Mouse (Mus musculus) midbrain, embryonic 15.5 days (tissue): ENCODE data around the gene Csrp1. TPM values are rescaled to one million over a fixed set of nuclear protein-coding genes. Genes with fewer than 3 reads are reported as not detected.

Experiments used
- ATAC-seq: fragments of 200-750 bp; cut with Nextera tagmentation; replicated peaks from 2 replicates; pipeline ENCODE4 v1.8.0; 2017; ENCODE audit warnings: moderate TSS enrichment
- H3K27ac ChIP-seq: fragments of 300-500 bp; sonication (generic); 2 replicates; pipeline ENCODE4 v1.5.1; 2015; ENCODE audit warnings: mild to moderate bottlenecking, inconsistent platforms
- H3K27me3 ChIP-seq: fragments of 300-500 bp; sonication (generic); replicated peaks from 2 replicates; pipeline ENCODE4 v1.6.1; 2015; ENCODE audit warnings: inconsistent platforms
- H3K36me3 ChIP-seq: fragments of 300-500 bp; sonication (generic); replicated peaks from 2 replicates; pipeline ENCODE4 v1.6.1; 2015; ENCODE audit warnings: inconsistent platforms
- H3K4me1 ChIP-seq: fragments of 300-500 bp; sonication (generic); 2 replicates; pipeline ENCODE4 v1.6.1; 2015; ENCODE audit warnings: inconsistent platforms
- H3K4me2 ChIP-seq: fragments of 300-500 bp; sonication (generic); 2 replicates; pipeline ENCODE4 v1.6.1; 2015; ENCODE audit warnings: inconsistent platforms, mild to moderate bottlenecking, moderate library complexity
- H3K4me3 ChIP-seq: fragments of 300-500 bp; sonication (generic); 2 replicates; pipeline ENCODE4 v1.5.1; 2015; ENCODE audit warnings: mild to moderate bottlenecking, inconsistent platforms
- H3K9ac ChIP-seq: fragments of 300-500 bp; sonication (generic); 2 replicates; pipeline ENCODE4 v1.6.1; 2015; ENCODE audit warnings: mild to moderate bottlenecking, inconsistent platforms
- H3K9me3 ChIP-seq: fragments of 300-500 bp; sonication (generic); 2 replicates; pipeline ENCODE4 v1.6.1; 2016; ENCODE audit warnings: inconsistent platforms
- WGBS: fragments of 180-500 bp; shearing (Covaris S2); methylation state at CpG from one replicate; pipeline ENCODE4 v1.1.7; 2015; ENCODE audit warnings: mixed read lengths; 5-methylcytosine and 5-hydroxymethylcytosine counted together
- polyA plus RNA-seq: library from polyadenylated mRNA; unstranded; fragments of >200 nt; fragmentation: Nextera tagmentation; extraction: Ambion mirVana; gene quantifications from 2 replicates; pipeline ENCODE4 v1.2.1, GENCODE M21; 2015

Csrp1 gene
- polyA plus RNA-seq, 1 experiment from 2014 or later: 13.9 TPM

GRCm38 (mm10) chr1:135698996-135699705 is 20.7 kb upstream of the Csrp1 start:
- ATAC-seq: peak; percentile 77
- Histone ChIP-seq H3K36me3 (no peaks in the 10 kb centered on the region), H3K4me2 (peak overlapping the region; percentile 63), H3K4me3 (peak overlapping the region; percentile 36), H3K9ac (peak overlapping the region; percentile 25), H3K9me3 (no peaks in the 10 kb centered on the region), H3K27me3 (no peaks in the 10 kb centered on the region), H3K4me1 (peaks cover 20% of the 10 kb centered on the region), H3K27ac (peak overlapping the region; percentile 10)
- 1% methylated on average over 29 of the region's 29 CpGs for WGBS

GRCm38 (mm10) chr1:135699892-135700291 is 20.0 kb upstream of the Csrp1 start:
- 41% methylated on average over 2 of the region's 2 CpGs for WGBS
- H3K4me1 ChIP-seq: peaks cover 20% of the 10 kb centered on the region
- peak overlapping the region; percentile 63 for H3K4me2 ChIP-seq
- H3K27me3 ChIP-seq: no peaks in the 10 kb centered on the region
- ATAC-seq: no peak
- 0 out of 2 replicates have a peak overlapping the region, but pooled peaks have one; percentile 25 for H3K9ac ChIP-seq
- no peaks in the 10 kb centered on the region for H3K9me3 ChIP-seq
- H3K27ac ChIP-seq: no peak overlapping the region
- H3K4me3 ChIP-seq: no peak overlapping the region
- no peaks in the 10 kb centered on the region for H3K36me3 ChIP-seq

- no peaks in the 10 kb centered on the region for H3K36me3 ChIP-seq
- H3K4me3 ChIP-seq: no peak overlapping the region
- no peaks in the 10 kb centered on the region for H3K27me3 ChIP-seq
- WGBS: 3% methylated on average over 7 of the region's 7 CpGs
- H3K27ac ChIP-seq: no peak overlapping the region
- no peaks in the 10 kb centered on the region for H3K9me3 ChIP-seq
- H3K9ac ChIP-seq: no peak overlapping the region
- ATAC-seq: peak; percentile 49
- peaks cover 20% of the 10 kb centered on the region for H3K4me1 ChIP-seq
- no peak overlapping the region for H3K4me2 ChIP-seq
These were observed 19.3 kb upstream of the Csrp1 start for GRCm38 (mm10) chr1:135700605-135701004.

- Histone ChIP-seq H3K9ac (no peak overlapping the region), H3K27ac (no peak overlapping the region), H3K27me3 (no peaks in the 10 kb centered on the region), H3K4me2 (no peak overlapping the region), H3K4me1 (peaks cover 20% of the 10 kb centered on the region), H3K9me3 (no peaks in the 10 kb centered on the region), H3K4me3 (no peak overlapping the region), H3K36me3 (no peaks in the 10 kb centered on the region)
- 49% methylated on average over 3 of the region's 3 CpGs for WGBS
- ATAC-seq: no peak
These were observed 18.5 kb upstream of the Csrp1 start for GRCm38 (mm10) chr1:135701314-135701713.

GRCm38 (mm10) chr1:135702722-135703121 is 17.1 kb upstream of the Csrp1 start:
- no peaks in the 10 kb centered on the region for H3K9me3 ChIP-seq
- H3K36me3 ChIP-seq: no peaks in the 10 kb centered on the region

GRCm38 (mm10) chr1:135704317-135704821 is 15.5 kb upstream of the Csrp1 start:
- no peak for ATAC-seq
- 69% methylated on average over 3 of the region's 3 CpGs for WGBS
- H3K9ac ChIP-seq: no peak overlapping the region

More at GRCm38 (mm10) chr1:135702722-135703121, 17.1 kb upstream of the Csrp1 start:
- no peak overlapping the region for H3K4me2 ChIP-seq
- no peak overlapping the region for H3K9ac ChIP-seq
- no peak overlapping the region for H3K27ac ChIP-seq
- no peak for ATAC-seq
- H3K27me3 ChIP-seq: no peaks in the 10 kb centered on the region
- H3K4me1 ChIP-seq: peaks cover 20% of the 10 kb centered on the region
- 77% methylated on average over 2 of the region's 2 CpGs for WGBS
- H3K4me3 ChIP-seq: no peak overlapping the region

GRCm38 (mm10) chr1:135708369-135708768 is 11.5 kb upstream of the Csrp1 start:
- Histone ChIP-seq H3K9me3 (no peaks in the 10 kb centered on the region), H3K9ac (no peak overlapping the region), H3K4me3 (no peak overlapping the region), H3K36me3 (no peaks in the 10 kb centered on the region), H3K4me2 (peak overlapping the region; percentile 32), H3K4me1 (no peaks in the 10 kb centered on the region), H3K27ac (no peak overlapping the region), H3K27me3 (no peaks in the 10 kb centered on the region)
- no peak for ATAC-seq
- 53% methylated on average over 4 of the region's 4 CpGs for WGBS

More at GRCm38 (mm10) chr1:135704317-135704821, 15.5 kb upstream of the Csrp1 start:
- Histone ChIP-seq H3K4me1 (peaks cover 6% of the 10 kb centered on the region), H3K27me3 (no peaks in the 10 kb centered on the region), H3K27ac (no peak overlapping the region), H3K36me3 (no peaks in the 10 kb centered on the region), H3K9me3 (no peaks in the 10 kb centered on the region), H3K4me3 (no peak overlapping the region), H3K4me2 (no peak overlapping the region)

- H3K27me3 ChIP-seq: no peaks in the 10 kb centered on the region
- no peak overlapping the region for H3K27ac ChIP-seq
- H3K9me3 ChIP-seq: no peaks in the 10 kb centered on the region
- ATAC-seq: no peak
- no peak overlapping the region for H3K4me2 ChIP-seq
- H3K9ac ChIP-seq: no peak overlapping the region
- no peaks in the 10 kb centered on the region for H3K36me3 ChIP-seq
- WGBS: 61% methylated on average over 7 of the region's 7 CpGs
- no peak overlapping the region for H3K4me3 ChIP-seq
- no peaks in the 10 kb centered on the region for H3K4me1 ChIP-seq
These were observed 8.7 kb upstream of the Csrp1 start for GRCm38 (mm10) chr1:135711126-135711525.

GRCm38 (mm10) chr1:135714028-135714815 is 5.6 kb upstream of the Csrp1 start:
- no peak for ATAC-seq

GRCm38 (mm10) chr1:135714901-135715609 is 4.8 kb upstream of the Csrp1 start:
- H3K9ac ChIP-seq: no peak overlapping the region
- H3K27me3 ChIP-seq: no peaks in the 10 kb centered on the region
- WGBS: 53% methylated on average over 3 of the region's 3 CpGs
- no peak overlapping the region for H3K4me2 ChIP-seq
- H3K4me3 ChIP-seq: no peak overlapping the region
- 0 out of 2 replicates have a peak, but pooled peaks cover 4% of the 10 kb centered on the region for H3K4me1 ChIP-seq
- no peak for ATAC-seq
- no peaks in the 10 kb centered on the region for H3K36me3 ChIP-seq
- no peak overlapping the region for H3K27ac ChIP-seq
- H3K9me3 ChIP-seq: no peaks in the 10 kb centered on the region

More at GRCm38 (mm10) chr1:135714028-135714815, 5.6 kb upstream of the Csrp1 start:
- Histone ChIP-seq H3K9ac (no peak overlapping the region), H3K36me3 (no peaks in the 10 kb centered on the region), H3K4me2 (no peak overlapping the region), H3K4me1 (no peaks in the 10 kb centered on the region), H3K9me3 (no peaks in the 10 kb centered on the region), H3K27ac (no peak overlapping the region), H3K4me3 (no peak overlapping the region), H3K27me3 (no peaks in the 10 kb centered on the region)
- 88% methylated on average over 9 of the region's 9 CpGs for WGBS

- no peaks in the 10 kb centered on the region for H3K36me3 ChIP-seq
- ATAC-seq: peak; percentile 54; the same call in 1 of the 2 replicates
- H3K9ac ChIP-seq: no peak overlapping the region
- H3K9me3 ChIP-seq: no peaks in the 10 kb centered on the region
- no peak overlapping the region for H3K4me3 ChIP-seq
- H3K27ac ChIP-seq: no peak overlapping the region
- no peaks in the 10 kb centered on the region for H3K27me3 ChIP-seq
- 0 out of 2 replicates have a peak, but pooled peaks cover 4% of the 10 kb centered on the region for H3K4me1 ChIP-seq
- H3K4me2 ChIP-seq: peak overlapping the region; percentile 14; the same call in 1 of the 2 replicates
- 20% methylated on average over 9 of the region's 9 CpGs for WGBS
These were observed 375 bp upstream of the Csrp1 start for GRCm38 (mm10) chr1:135719486-135719885.

- Histone ChIP-seq H3K4me1 (0 out of 2 replicates have a peak, but pooled peaks cover 4% of the 10 kb centered on the region), H3K27me3 (no peaks in the 10 kb centered on the region), H3K36me3 (no peaks in the 10 kb centered on the region), H3K4me3 (no peak overlapping the region), H3K27ac (no peak overlapping the region), H3K9me3 (no peaks in the 10 kb centered on the region), H3K4me2 (no peak overlapping the region), H3K9ac (no peak overlapping the region)
- WGBS: 50% methylated on average over 1 of the region's 1 CpGs
- no peak for ATAC-seq
These were observed 3.2 kb downstream of the Csrp1 start for GRCm38 (mm10) chr1:135723016-135723415.
